Mouse (Mus musculus): ENCODE results near the gene H2-K1. TPM values are rescaled to one million over a fixed set of nuclear protein-coding genes. Genes with fewer than 3 reads are reported as not detected.
"Not testable (repeated sequence)": the region's sequence is repeated elsewhere in the genome, so short reads cannot be mapped to it uniquely, and the experiment has no call there.

H2-K1 gene
- total RNA-seq, 1 experiment from 2014 or later, result 1,803 TPM

DNA sequence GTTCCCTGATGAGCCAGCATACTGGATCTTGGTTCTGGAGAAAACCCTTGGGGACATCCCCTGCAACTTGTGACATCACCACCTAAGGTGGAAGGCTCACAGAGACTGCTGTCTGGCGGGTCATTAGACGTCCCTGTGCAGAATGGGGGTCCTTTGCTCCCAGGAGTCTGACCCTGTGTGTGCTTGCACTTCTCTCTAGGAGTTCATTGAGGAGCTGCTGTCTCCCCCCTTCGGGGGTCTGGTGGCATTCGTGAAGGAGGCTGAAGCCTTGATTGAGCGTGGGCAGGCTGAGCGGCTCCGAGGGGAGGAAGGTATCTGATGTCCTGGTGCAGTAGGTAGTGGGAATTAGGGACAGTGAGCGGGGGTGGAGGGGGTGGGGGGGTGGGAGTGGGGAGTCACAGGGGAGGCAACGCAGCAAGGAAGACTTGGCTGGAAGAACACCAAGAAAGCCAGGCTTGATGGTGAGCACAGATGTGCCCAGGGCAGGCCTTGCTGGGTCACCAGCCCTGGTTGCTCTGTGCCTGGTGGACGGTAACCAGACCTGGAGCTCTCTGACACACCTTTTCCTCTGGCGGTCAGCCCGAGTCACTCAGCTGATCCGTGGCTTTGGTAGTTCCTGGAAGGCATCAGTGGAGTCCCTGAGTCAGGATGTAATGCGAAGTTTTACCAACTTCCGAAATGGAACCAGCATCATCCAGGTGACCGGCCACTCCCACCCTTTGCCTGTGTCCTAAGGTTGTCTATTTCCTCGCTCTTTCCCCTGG, 34.9 kb downstream of the H2-K1 start:
- no peak for ATAC-seq (ENCODE audit: extremely low read depth, insufficient number of reproducible peaks, low FRiP score, poor library complexity, severe bottlenecking)

DNA sequence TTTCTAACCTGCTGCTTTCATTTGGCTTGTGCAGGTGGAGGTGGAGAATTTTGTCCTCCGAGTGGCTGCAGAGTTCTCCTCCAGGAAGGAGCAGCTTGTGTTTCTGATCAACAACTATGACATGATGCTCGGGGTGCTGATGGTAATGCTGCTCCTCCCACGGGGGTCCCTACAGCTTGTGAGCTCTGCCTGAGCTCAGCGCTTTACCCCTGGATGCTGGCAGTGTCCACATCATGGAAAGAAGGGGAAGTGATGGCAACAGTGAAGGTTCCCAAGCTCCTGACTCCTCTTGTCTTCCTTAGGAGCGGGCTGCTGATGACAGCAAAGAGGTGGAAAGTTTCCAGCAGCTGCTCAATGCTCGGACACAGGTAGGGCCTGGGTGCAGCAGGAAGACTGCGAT, 37.3 kb downstream of the H2-K1 start:
- ATAC-seq (ENCODE audit: extremely low read depth, insufficient number of reproducible peaks, low FRiP score, poor library complexity, severe bottlenecking), result no peak

DNA sequence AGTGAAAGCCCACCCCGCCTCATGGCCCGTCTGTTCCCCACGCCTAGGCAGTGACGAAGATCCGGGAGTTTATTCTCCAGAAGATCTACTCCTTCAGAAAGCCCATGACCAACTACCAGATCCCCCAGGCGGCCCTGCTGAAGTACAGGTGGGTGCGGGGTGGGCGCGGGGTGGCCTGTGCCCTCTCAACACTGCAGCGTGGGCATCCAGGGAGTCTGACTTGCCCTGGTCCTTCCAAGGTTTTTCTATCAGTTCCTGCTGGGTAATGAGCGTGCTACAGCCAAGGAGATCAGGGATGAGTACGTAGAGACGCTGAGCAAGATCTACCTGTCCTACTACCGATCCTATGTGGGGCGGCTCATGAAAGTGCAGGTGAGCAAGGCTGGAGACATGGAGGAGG, 40.2 kb downstream of the H2-K1 start:
- no peak for ATAC-seq (ENCODE audit: extremely low read depth, insufficient number of reproducible peaks, low FRiP score, poor library complexity, severe bottlenecking)

DNA sequence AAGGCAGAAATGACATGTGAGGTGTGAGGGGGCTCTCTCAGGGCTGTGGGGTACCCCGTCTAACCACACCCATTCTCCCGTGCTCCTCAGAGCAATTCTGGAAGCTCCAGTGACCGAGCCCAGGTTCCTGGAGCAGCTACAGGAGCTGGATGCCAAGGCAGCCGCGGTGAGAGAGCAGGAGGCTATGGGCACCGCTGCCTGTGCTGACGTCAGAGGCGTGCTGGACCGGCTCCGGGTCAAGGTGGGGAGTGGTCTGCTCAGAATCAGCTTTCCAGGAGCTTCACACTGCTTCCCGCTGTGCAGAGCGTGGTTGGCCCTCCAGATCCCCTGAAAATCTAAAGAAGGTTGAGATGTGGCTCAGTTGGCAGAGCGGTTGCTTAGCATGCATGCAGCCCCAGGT, 41.0 kb downstream of the H2-K1 start:
- ATAC-seq (ENCODE audit: extremely low read depth, insufficient number of reproducible peaks, low FRiP score, poor library complexity, severe bottlenecking), result no peak

DNA sequence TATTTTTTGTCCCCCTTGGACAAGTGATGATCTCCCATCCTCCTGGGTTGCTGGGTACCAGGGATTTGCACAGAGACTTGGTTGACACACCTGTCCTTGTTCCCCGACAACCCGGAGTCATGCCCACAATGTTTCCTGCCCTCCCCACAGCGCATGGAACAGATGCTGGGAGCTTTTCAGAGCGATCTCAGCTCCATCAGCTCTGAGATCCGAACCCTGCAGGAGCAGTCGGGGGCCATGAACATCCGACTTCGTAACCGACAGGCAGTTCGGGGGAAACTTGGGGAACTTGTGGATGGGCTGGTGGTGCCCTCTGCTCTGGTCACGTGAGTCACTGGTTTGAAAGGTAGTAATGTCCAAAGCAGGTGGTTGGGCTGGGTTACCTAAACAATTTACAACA, 41.7 kb downstream of the H2-K1 start:
- no peak for ATAC-seq (ENCODE audit: extremely low read depth, insufficient number of reproducible peaks, low FRiP score, poor library complexity, severe bottlenecking)

DNA sequence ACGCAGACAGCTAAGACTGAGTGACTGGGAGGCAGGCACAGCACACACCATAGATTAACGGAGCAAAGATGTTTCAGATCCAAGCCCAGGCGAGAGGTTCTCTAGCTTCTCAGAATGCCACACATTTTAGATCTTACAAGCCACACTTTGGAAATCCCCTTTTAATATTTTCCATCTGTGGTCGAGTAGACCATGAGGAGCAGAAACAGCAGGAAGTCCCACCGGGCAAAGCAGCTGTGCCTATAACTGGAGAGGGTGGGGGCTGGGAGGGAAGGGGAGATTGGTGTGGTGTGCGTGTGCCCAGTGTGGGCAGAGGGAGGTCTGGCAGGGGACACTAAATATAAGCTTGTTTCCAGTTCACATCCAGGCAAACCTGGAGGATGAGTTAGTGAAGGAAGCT, 42.7 kb downstream of the H2-K1 start:
- no peak for ATAC-seq (ENCODE audit: extremely low read depth, insufficient number of reproducible peaks, low FRiP score, poor library complexity, severe bottlenecking)

DNA sequence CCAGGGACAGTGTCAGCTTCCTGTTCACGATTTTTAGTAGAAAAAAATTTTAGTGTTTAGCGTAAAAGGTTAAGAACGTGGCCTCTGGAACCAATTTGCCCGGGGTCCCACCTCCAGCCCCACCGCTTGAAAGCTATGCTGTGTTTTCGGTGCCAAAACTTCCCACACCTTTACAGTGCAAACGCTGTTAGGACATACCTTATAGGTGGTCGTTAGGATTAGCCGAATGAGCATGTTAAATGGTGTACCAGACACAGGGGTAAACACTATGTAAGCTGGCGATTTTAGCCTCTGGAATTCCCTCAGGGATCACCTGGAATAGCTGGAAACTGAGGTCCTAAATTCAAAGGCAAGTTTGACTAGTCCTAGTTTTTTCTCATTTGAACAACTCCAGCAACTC, 43.8 kb downstream of the H2-K1 start:
- ATAC-seq (ENCODE audit: extremely low read depth, insufficient number of reproducible peaks, low FRiP score, poor library complexity, severe bottlenecking), result no peak

DNA sequence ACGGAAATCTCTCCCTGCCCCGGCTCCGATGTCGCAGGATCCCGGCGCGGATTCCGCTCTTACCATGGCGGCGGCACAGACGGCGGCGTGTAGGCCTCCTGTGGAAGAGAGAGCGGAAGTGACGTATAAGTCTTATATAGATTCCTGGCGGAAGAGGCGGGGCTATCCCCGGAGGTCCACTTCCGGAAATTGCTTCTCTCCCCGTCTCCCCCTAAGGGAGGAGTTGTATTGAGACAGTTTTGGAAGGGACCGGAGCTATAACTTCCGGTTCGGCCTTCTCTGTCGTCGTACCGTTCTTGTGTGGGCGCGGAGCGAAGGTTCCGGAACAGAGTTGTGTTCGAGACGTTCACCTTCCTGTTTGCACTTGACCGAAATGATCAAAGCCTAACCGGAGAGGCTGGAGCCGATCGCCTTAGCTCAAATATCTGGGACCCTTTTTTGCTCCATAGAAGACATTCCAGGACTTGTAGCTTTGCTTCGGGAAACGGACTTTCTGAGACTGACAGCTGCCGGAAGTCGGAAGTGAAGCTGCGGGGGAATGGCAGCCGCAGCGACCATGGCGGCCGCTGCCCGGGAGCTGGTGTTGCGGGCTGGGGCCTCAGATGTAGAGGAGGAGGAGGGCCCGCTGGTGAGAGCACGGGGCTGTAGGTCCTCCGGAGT, 44.5 kb downstream of the H2-K1 start, which contains the start of the genes Vps52 and Rps18:
TSS of gene Vps52 (plus strand) at position 258 of the 660 bp plus-strand sequence.
TSS of gene Rps18 (minus strand) at position 447 of the 660 bp plus-strand sequence.
- peak; percentile 91 for ATAC-seq (ENCODE audit: extremely low read depth, insufficient number of reproducible peaks, low FRiP score, poor library complexity, severe bottlenecking)

DNA sequence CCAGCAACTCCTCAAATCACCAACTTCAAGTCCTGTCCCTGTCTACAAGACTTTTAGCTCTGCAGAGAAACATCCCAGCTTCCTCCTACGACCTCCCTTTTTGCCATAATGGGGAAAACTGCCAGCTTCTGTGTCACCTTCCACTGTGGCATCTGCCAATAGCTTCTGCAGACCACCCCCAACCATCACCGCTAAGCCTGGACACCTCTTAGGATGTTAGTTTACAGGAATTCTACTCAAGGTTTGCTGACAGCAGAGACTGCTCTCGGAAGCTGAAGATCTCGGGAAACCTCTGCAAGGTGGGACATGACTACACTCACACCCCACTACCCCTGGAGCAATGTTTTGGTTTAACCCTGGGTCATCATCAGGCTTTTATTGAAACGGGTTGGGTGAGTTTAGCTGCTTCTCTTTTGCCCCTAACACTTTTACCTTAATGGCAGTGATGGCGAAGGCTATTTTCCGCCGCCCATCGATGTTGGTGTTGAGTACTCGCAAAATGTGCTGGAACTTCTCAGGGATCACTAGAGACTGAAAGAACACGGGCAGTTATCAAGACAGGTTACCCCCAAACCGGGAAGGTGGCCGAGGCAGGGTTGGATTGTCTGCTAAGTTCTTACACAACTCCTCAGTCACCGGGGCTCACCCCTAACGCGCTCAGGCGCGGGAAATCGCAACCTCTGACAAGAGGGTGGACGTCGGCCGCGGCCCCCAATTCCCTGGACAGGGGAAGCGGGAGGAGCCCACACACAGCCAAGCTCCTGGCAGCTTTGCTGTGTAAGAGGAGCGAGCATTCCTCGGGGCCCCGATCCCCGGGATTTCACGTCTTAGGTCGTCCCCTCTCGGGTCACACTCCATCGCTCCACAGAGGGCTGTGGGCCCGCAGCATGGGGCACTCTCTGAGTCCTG, 45.2 kb downstream of the H2-K1 start:
- ATAC-seq (ENCODE audit: extremely low read depth, insufficient number of reproducible peaks, low FRiP score, poor library complexity, severe bottlenecking), result no peak

DNA sequence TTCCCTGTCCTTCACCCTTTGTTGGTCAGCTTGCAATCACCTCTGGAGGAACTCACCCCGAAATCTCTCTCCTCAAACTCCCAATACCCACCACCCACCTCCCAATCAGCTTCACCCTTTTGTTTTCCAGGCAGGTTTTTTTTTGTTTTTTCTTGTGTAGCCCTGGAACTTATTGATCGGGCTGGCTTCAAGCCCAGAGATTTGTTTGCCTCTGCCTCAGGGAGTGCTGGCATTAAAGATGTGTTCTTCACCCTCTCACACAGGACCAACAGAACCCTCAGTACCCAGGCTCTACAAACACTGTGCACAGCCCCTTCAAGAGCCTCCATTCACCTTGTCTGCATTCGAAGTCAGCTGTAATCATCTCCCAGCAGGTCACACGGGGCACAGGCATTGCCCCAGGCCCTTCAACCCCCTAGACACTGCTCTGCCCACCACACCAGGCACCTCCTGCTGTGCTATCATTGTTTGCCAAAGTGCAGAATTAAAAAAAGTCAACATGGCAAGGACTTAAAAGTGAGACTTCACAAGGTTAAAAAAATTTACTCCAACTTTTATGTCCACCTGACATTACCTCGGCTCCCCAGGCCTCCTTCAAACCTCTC, 46.1 kb downstream of the H2-K1 start:
- ATAC-seq (ENCODE audit: extremely low read depth, insufficient number of reproducible peaks, low FRiP score, poor library complexity, severe bottlenecking), result no peak

DNA sequence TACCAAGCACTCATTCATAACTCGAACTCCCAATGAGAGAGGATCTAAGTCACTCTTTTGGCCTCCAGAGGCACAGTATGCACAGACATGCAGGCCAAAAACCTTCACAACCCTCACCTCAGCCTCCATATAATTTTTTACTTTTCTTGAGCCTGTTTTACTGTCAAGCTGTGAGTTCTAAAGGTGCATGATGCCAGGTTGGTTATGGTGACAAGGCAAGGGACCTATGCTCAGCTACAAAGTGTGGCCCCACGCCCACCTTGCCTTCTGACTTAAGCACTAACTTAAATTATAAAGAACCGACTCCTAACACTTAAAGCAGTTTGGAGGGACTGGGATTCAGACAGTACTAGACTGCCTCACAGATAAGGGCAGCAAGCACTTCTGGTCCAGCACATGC, 46.8 kb downstream of the H2-K1 start:
- no peak for ATAC-seq (ENCODE audit: extremely low read depth, insufficient number of reproducible peaks, low FRiP score, poor library complexity, severe bottlenecking)

DNA sequence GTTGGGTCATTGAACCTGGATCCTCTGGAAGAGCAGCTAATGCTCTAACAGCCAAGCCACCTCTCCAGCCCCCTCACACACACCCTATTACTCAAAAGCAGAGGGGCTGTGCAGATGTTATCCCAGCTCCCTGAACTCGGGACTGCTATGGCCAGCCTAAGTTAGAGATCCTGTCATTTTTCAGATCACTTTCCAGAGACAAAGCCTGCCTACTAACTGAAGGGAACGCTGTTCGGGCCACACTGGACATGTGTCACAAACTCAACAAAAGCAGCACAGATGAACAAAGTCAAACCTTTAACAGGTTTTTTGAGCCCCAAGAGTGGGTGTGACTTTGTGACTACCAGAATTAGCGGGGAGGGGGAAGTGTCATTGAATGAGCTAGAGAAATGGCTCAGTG, 47.3 kb downstream of the H2-K1 start:
- no peak for ATAC-seq (ENCODE audit: extremely low read depth, insufficient number of reproducible peaks, low FRiP score, poor library complexity, severe bottlenecking)

DNA sequence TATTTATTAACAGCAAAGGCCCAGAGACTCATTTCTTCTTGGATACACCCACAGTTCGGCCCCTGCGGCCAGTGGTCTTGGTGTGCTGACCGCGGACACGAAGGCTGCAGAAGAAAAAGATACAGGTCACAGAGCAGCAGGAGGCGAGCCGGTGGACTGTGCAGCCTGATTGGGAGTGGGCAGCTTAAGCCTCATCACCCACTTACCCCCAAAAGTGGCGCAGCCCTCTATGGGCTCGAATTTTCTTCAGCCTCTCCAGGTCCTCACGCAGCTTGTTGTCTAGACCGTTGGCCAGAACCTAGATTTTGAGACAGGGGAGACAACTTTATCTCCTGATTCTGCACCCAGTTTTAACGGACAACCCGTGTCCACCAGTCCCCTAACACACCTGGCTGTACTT, 48.1 kb downstream of the H2-K1 start:
- ATAC-seq (ENCODE audit: extremely low read depth, insufficient number of reproducible peaks, low FRiP score, poor library complexity, severe bottlenecking), result not testable (repeated sequence)

DNA sequence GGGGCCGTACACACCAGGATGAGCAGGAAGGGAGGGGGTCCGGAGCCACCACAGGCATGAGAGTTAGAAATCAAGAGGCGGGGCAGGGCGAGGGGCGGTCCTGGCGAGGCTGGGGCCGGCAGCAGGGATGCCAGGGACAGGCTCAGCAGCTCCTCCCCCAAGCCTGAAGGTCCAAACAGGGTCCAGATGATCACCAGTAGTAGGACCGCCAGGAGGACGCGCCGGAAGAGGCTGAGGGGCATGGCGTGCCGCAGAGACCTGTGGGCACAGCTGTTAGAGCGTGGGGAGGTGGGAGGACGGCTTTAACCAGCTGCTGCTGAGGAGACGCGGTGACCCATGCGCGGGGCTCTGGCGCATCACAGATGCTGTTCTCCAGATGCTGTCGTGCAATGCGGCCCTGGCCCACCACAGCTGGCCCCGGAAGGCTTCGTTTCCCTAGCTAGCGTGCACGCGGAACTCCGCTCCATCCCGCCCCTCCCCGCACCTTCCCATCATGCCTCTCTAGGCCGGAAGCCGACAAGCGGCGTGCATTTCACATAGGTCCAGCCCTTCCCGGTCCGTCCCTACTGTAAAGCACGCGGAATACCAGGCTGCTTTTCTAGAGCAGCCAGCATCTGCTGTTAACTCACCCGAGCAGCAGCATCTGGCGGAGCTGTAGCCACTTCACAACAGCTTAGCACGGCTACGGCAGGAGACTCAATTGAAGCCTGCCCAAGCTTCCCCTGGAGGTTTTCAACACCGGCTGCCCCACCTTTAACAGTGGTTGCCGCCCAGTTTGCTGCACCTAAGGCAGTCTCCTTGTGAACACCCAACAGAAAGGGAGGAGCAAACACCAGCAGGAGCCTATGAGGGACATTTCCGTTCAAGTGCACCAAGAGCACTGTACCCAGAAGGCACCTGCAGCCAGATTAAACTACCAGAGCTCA, 48.9 kb downstream of the H2-K1 start, which contains the start of gene B3galt4:
TSS of gene B3galt4 (minus strand) at position 468 of the 926 bp plus-strand sequence.
- ATAC-seq (ENCODE audit: extremely low read depth, insufficient number of reproducible peaks, low FRiP score, poor library complexity, severe bottlenecking), result peak; percentile 27; the same call in 1 of the 2 replicates

DNA sequence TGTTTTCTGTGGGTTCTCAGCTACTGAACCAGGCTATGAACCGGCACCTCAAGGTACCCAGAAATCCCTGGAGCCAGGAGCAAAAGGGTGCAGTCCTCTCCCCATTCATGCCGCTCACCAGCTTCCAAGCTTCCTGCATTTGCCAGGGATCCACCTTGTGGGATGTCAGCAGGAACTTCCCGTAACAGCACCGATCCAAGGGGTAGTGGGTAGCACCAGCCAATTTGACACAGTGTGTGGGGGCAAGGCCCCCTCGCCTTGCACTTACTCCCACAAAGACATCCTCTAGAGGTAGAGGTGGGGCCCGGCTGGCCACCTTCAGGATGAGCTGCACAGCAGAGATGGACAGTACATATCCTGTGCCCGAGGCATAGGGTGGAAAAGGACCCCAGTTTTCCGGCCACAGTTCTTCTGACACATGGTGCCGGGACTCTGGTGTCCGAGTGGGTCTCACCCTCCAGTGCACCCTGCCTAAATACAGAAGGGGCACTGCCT, 50.0 kb downstream of the H2-K1 start:
- no peak for ATAC-seq (ENCODE audit: extremely low read depth, insufficient number of reproducible peaks, low FRiP score, poor library complexity, severe bottlenecking)

DNA sequence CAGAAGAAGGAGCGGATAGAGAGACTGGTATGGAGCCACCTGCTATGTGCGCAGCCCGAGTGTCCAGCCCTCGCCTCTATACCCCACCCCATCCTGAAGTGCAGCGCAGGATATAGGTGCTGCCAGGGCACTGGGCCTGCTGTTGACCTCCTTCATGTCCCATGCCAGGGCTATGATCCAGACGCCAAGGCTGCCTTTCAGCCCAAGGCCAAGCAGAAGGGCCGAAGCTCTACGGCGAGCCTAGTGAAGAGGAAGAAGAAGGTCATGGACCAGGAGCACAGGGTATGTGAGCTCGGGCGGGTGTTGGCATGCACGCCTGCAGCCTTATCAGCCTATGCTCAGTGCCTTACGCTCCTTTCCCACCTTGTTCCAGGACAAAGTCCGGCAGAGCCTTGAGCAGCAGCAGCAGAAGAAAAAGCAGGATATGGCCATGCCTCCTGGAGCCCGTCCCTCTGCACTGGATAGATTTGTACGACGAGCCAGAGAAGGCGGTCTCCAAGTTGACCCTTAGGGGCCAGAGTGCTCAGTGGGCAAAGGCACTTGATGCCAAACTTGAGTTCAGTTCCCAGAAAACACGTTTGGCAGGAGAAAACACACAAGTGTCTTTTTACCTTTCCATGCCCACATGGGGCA, 51.1 kb downstream of the H2-K1 start:
- ATAC-seq (ENCODE audit: extremely low read depth, insufficient number of reproducible peaks, low FRiP score, poor library complexity, severe bottlenecking), result no peak

DNA sequence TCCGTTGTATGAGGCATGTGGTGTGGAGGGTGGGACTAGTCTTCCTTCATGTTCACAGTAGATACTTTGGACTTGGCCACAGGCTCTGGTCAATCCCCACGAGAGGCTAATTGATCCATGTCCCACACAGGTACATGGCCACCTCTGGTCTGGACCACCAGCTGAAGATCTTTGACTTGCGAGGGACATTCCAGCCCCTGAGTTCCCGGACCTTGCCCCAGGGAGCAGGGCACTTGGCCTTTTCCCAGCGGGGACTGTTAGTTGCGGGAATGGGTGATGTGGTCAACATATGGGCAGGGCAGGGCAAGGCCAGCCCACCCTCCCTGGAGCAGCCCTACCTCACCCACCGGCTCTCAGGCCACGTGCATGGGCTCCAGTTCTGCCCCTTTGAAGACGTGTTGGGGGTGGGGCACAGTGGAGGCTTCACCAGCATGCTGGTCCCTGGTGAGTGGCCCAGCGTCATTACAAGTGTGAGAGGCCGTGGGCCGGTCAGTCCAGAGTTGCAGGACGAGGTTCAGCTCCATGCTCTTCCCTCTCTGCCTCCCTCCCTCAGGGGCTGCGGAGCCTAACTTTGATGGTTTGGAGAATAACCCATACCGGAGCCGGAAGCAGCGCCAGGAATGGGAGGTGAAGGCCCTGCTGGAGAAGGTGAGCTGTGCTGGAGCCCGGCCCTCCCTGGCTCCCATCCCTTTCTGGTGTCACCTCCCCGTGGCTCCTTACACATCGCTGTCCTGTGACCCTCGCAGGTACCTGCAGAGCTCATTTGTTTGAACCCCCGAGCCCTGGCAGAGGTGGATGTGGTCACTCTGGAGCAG, 51.9 kb downstream of the H2-K1 start:
- no peak for ATAC-seq (ENCODE audit: extremely low read depth, insufficient number of reproducible peaks, low FRiP score, poor library complexity, severe bottlenecking)

Measured in neutrophil, adult 5-6 weeks (primary cell).